13 mouse cellular contexts compared by ENCODE assay signal in the genomic region with DNA sequence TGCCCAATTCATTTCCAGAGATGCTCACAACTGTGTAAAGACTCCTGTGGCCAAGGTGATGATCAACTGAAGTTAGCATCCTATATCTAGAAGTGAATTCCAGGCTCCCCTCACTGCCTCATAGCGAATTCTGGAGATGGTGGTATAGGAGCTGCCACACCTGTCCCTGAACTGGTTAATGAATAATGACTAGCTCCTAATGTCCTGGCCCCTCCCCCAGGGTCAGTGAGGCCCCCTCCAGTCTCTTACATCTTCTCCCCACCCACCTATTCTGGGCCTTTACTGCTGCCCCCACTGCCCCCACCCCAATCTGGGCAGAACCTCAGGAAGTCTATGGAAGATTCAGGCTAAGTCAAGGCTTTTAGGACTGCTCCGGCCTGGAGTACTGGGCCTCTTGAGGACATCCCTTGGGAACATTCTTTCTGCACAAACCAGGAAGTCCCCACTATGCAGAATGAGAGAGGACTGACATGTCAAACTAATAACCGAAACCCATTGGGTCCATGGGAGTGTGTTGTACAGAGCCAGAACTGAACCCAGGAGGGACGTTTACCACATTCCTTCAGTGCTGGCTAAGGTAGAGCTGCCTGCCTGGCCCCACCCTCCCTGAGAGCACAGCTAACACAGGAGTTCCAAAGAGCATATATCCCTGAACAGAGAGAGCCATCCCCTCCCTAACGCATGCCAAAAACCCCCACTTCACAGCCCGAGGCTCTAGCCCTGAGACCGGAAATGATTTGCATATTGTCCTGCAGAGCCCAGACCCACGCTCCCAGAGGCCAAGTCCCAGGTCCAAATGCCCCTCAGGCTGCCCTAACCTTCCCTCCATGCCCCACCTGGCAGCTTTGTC. TPM values are rescaled to one million over a fixed set of nuclear protein-coding genes. Genes with fewer than 3 reads are reported as not detected.
DNase-seq lines count a peak whose midpoint lies in the region; ATAC-seq lines count a peak whose summit lies in the region.
"Had no signal": no experiment of that assay in that cellular context is flagged by ENCODE, and none has a peak within 500 bp of the region (broad histone marks: within the 10 kb centered on the region; RNA-seq: fewer than 3 reads in every experiment).

No protein-coding gene starts in this region.

- H3K9ac ChIP-seq in heart, embryonic 16.5 days (ENCODE audit: low read length): peak overlapping the region; percentile 16; the same call in 1 of the 2 replicates
- no peak overlapping the region for H3K9ac ChIP-seq in lung, embryonic 15.5 days
- H3K9ac ChIP-seq: neural tube, embryonic 12.5 days had no signal

- peak overlapping the region; percentile 87 for H3K27ac ChIP-seq in heart, embryonic 16.5 days (ENCODE audit: low read length)
- 0 out of 2 replicates have a peak overlapping the region, but pooled peaks have one; percentile 18 for H3K27ac ChIP-seq in lung, embryonic 15.5 days
- H3K27ac ChIP-seq: neural tube, embryonic 12.5 days had no signal

- no peak overlapping the region for H3K4me3 ChIP-seq in heart, embryonic 16.5 days (ENCODE audit: low read length)
- no peak overlapping the region for H3K4me3 ChIP-seq in lung, embryonic 15.5 days
- H3K4me3 ChIP-seq: neural tube, embryonic 12.5 days had no signal

- H3K27me3 ChIP-seq in heart, embryonic 16.5 days (ENCODE audit: control insufficient read depth, insufficient read depth, low read length): no peaks in the 10 kb centered on the region
- no peaks in the 10 kb centered on the region for H3K27me3 ChIP-seq in lung, embryonic 15.5 days
- H3K27me3 ChIP-seq: neural tube, embryonic 12.5 days had no signal

- no peak for DNase-seq in heart, postnatal 25 days (ENCODE audit: low spot score)
- DNase-seq in lung, adult 18-20 months: no peak
- DNase-seq in kidney, postnatal 4 days: peak; percentile 32 to 56
- DNase-seq in yolk sac, embryonic 10.5 days (ENCODE audit: low spot score): peak; percentile 70
- no peak for DNase-seq in gastrocnemius, postnatal 4 days (ENCODE audit: low spot score in 2 of 2)
- DNase-seq: adrenal gland, postnatal 36 days; midbrain, embryonic 14.5 days; retina, postnatal 1 day; thymus, postnatal 4 days had no signal

- peaks cover 69% of the 10 kb centered on the region for H3K4me1 ChIP-seq in heart, embryonic 16.5 days (ENCODE audit: control insufficient read depth, insufficient read depth, low read length)
- H3K4me1 ChIP-seq in lung, embryonic 15.5 days: peaks cover 65% of the 10 kb centered on the region

- WGBS in heart, embryonic 16.5 days: 25% methylated on average over 8 of the region's 8 CpGs
- 26% methylated on average over 8 of the region's 8 CpGs for WGBS in lung, embryonic 15.5 days

- H3K9me3 ChIP-seq in heart, embryonic 16.5 days (replicated peaks; ENCODE audit: control insufficient read depth, low read length): no peaks in the 10 kb centered on the region
- no peaks in the 10 kb centered on the region for H3K9me3 ChIP-seq in lung, embryonic 15.5 days
- H3K9me3 ChIP-seq: neural tube, embryonic 12.5 days had no signal

- no peaks in the 10 kb centered on the region for H3K36me3 ChIP-seq in heart, embryonic 16.5 days (ENCODE audit: control insufficient read depth, insufficient read depth)
- no peaks in the 10 kb centered on the region for H3K36me3 ChIP-seq in lung, embryonic 15.5 days
- H3K36me3 ChIP-seq: neural tube, embryonic 12.5 days had no signal

- intact Hi-C loops in heart, postnatal 25 days (cut with DNase I): no loop called here

- ATAC-seq in heart, embryonic 16.5 days (replicated peaks; ENCODE audit: extremely low read depth, insufficient read depth, low FRiP score): no peak
- no peak for ATAC-seq in lung, embryonic 15.5 days (ENCODE audit: borderline replicate concordance, extremely low read depth, low FRiP score, low TSS enrichment)
- ATAC-seq: CD4-positive, CD25-positive, alpha-beta regulatory T cell, adult 4 months had no signal

- H3K4me2 ChIP-seq in heart, embryonic 16.5 days (ENCODE audit: low read depth, low read length): no peak overlapping the region
- H3K4me2 ChIP-seq in lung, embryonic 15.5 days: no peak overlapping the region
- H3K4me2 ChIP-seq: neural tube, embryonic 12.5 days had no signal

RNA-seq across cellular contexts. Expression of gene 1700001C19Rik, which starts 11.6 kb away (rescaled TPM):
- 0.57 and 0.64 TPM in 2 replicates for polyA plus RNA-seq in heart, embryonic 16.5 days (2015; fragmentation: Nextera tagmentation; extraction: Ambion mirVana)
- not detected for total RNA-seq in heart, postnatal 25 days (2021)
- 0.14 and 0.45 TPM in 2 replicates for polyA plus RNA-seq in lung, embryonic 15.5 days (2015; fragmentation: Nextera tagmentation; extraction: Ambion mirVana)
- not detected for total RNA-seq in gastrocnemius, postnatal 4 days (2021)
- total RNA-seq: adrenal gland, postnatal 36 days had no signal
- polyA plus RNA-seq: CD4-positive, CD25-positive, alpha-beta regulatory T cell, adult 4 months had no signal

RNA-seq across cellular contexts. Expression of gene AI661453, which starts 12.3 kb away (rescaled TPM):
- 0.77 and 0.92 TPM in 2 replicates for polyA plus RNA-seq in heart, embryonic 16.5 days (2015; fragmentation: Nextera tagmentation; extraction: Ambion mirVana)
- total RNA-seq in heart, postnatal 25 days (2021): 1 to 10 TPM in 1 of 2 experiments, under 1 TPM in 1; 0.96 to 2.0 TPM
- 2.0 and 2.4 TPM in 2 replicates for polyA plus RNA-seq in lung, embryonic 15.5 days (2015; fragmentation: Nextera tagmentation; extraction: Ambion mirVana)
- total RNA-seq in gastrocnemius, postnatal 4 days (2021): 1 to 10 TPM in 1 of 2 experiments, under 1 TPM in 1; 0.76 to 1.0 TPM
- polyA plus RNA-seq: CD4-positive, CD25-positive, alpha-beta regulatory T cell, adult 4 months had no signal

RNA-seq across cellular contexts. Expression of gene Guca1a, which starts 48.4 kb away (rescaled TPM):
- 1.2 and 2.1 TPM in 2 replicates for polyA plus RNA-seq in heart, embryonic 16.5 days (2015; fragmentation: Nextera tagmentation; extraction: Ambion mirVana)
- under 1 TPM in 1 of 2 experiments, not detected in 1; 0.39 TPM for total RNA-seq in heart, postnatal 25 days (2021)
- 1.7 and 2.0 TPM in 2 replicates for polyA plus RNA-seq in lung, embryonic 15.5 days (2015; fragmentation: Nextera tagmentation; extraction: Ambion mirVana)
- total RNA-seq in gastrocnemius, postnatal 4 days (2021): 1 to 10 TPM in 1 of 2 experiments, under 1 TPM in 1; 0.96 to 1.5 TPM
- polyA plus RNA-seq: CD4-positive, CD25-positive, alpha-beta regulatory T cell, adult 4 months had no signal

RNA-seq across cellular contexts. Expression of gene Taf8, which starts 53.3 kb away (rescaled TPM):
- 20.3 and 20.8 TPM in 2 replicates for polyA plus RNA-seq in heart, embryonic 16.5 days (2015; fragmentation: Nextera tagmentation; extraction: Ambion mirVana)
- total RNA-seq in heart, postnatal 25 days (2021): 10 to 100 TPM in 1 of 2 experiments, 1 to 10 TPM in 1; 10.0 to 11.4 TPM
- 25.6 and 32.3 TPM in 2 replicates for polyA plus RNA-seq in lung, embryonic 15.5 days (2015; fragmentation: Nextera tagmentation; extraction: Ambion mirVana)
- total RNA-seq in gastrocnemius, postnatal 4 days (2021): 10 to 100 TPM; 11.9 to 12.5 TPM

RNA-seq across cellular contexts. Expression of gene Ccnd3, which starts 56.1 kb away (rescaled TPM):
- 412 and 420 TPM in 2 replicates for polyA plus RNA-seq in heart, embryonic 16.5 days (2015; fragmentation: Nextera tagmentation; extraction: Ambion mirVana)
- total RNA-seq in heart, postnatal 25 days (2021): 10 to 100 TPM; 75.6 to 87.9 TPM
- 286 and 294 TPM in 2 replicates for polyA plus RNA-seq in lung, embryonic 15.5 days (2015; fragmentation: Nextera tagmentation; extraction: Ambion mirVana)
- total RNA-seq in gastrocnemius, postnatal 4 days (2021): 100 to 1,000 TPM; 270 to 304 TPM

Comparison
In these comparisons a context has a peak if more than half of its experiments do, and no peak if none do; other contexts are left out.
1. DNase-seq: peak in kidney, postnatal 4 days (2 of 2) and yolk sac, embryonic 10.5 days (single experiment); none in heart, postnatal 25 days (single experiment), lung, adult 18-20 months (0 of 2) and gastrocnemius, postnatal 4 days (0 of 2).